Comparison of ENCODE assay signal across 12 mouse cellular contexts in the genomic region with DNA sequence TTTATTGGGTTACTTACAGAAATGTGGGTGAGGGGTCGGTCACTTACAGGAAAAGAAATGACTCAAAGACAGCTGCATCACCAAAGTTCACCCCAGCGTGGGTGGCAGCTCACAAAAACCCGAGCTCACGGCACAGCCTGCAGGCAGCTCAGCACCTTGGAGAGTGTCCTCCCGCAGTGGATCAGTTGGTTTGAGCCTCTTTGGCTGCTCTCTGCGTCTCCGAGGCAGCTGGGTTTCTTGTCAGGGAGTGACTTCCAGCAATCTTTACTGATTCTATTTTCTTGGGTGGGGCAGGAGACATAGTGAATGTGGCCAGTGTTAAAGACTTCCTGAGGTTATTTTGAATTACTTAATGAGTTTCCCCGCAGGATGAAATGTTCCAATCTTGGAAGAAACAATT.
DNase-seq lines count a peak whose midpoint lies in the region; ATAC-seq and TF ChIP-seq lines count a peak whose summit lies in the region.
"Had no signal": no experiment of that assay in that cellular context is flagged by ENCODE, and none has a peak within 500 bp of the region (broad histone marks: within the 10 kb centered on the region; RNA-seq: fewer than 3 reads in every experiment).

No protein-coding gene starts in this region.

- no peak for ATAC-seq in hindbrain, postnatal 0 days
- no peak for ATAC-seq in hindbrain, embryonic 16.5 days

- H3K4me2 ChIP-seq in hindbrain, postnatal 0 days (ENCODE audit: low read depth, low read length) = no peak overlapping the region
- H3K4me2 ChIP-seq in hindbrain, embryonic 16.5 days (ENCODE audit: low read length) = no peak overlapping the region
- H3K4me2 ChIP-seq: heart, embryonic 15.5 days had no signal

- H3K27ac ChIP-seq in hindbrain, postnatal 0 days = no peak overlapping the region
- no peak overlapping the region for H3K27ac ChIP-seq in hindbrain, embryonic 16.5 days (ENCODE audit: low read depth, low read length)
- H3K27ac ChIP-seq: heart, embryonic 15.5 days; liver, embryonic 14.5 days had no signal

- no peaks in the 10 kb centered on the region for H3K36me3 ChIP-seq in hindbrain, postnatal 0 days (ENCODE audit: insufficient read depth, low read length)
- H3K36me3 ChIP-seq in hindbrain, embryonic 16.5 days (ENCODE audit: control insufficient read depth, insufficient read depth, low read length) = no peaks in the 10 kb centered on the region
- H3K36me3 ChIP-seq: heart, embryonic 15.5 days had no signal

- no peaks in the 10 kb centered on the region for H3K4me1 ChIP-seq in hindbrain, postnatal 0 days (ENCODE audit: insufficient read depth, low read length)
- H3K4me1 ChIP-seq in hindbrain, embryonic 16.5 days (ENCODE audit: control insufficient read depth, insufficient read depth, low read depth, low read length) = no peaks in the 10 kb centered on the region
- H3K4me1 ChIP-seq: heart, embryonic 15.5 days had no signal

- DNase-seq in hindbrain, postnatal 0 days (ENCODE audit: low spot score) = peak; percentile 8
- peak; percentile 5 for DNase-seq in urinary bladder, postnatal 14 days (ENCODE audit: low spot score)
- DNase-seq in urinary bladder, adult 18-20 months (ENCODE audit: low spot score in 2 of 2) = no peak
- peak; percentile 64 for DNase-seq in embryo, embryonic 11 days
- DNase-seq in yolk sac, embryonic 10.5 days (ENCODE audit: low spot score) = peak; percentile 6
- DNase-seq in left cerebral cortex, adult 9 months (ENCODE audit: low spot score in 2 of 2) = no peak
- DNase-seq in B cell, adult 2 months = no peak
- DNase-seq: cerebellum, adult 9-11 months; lung, postnatal 36 days had no signal

- WGBS in hindbrain, postnatal 0 days = 25% methylated on average over 8 of the region's 8 CpGs
- WGBS in hindbrain, embryonic 16.5 days = 20% methylated on average over 8 of the region's 8 CpGs

- H3K4me3 ChIP-seq in hindbrain, postnatal 0 days (ENCODE audit: low read length) = no peak overlapping the region
- H3K4me3 ChIP-seq in hindbrain, embryonic 16.5 days (ENCODE audit: low read length) = no peak overlapping the region
- H3K4me3 ChIP-seq: heart, embryonic 15.5 days had no signal

- H3K27me3 ChIP-seq in hindbrain, postnatal 0 days (ENCODE audit: insufficient read depth, low read length) = no peaks in the 10 kb centered on the region
- H3K27me3 ChIP-seq in hindbrain, embryonic 16.5 days (replicated peaks; ENCODE audit: control insufficient read depth, insufficient read depth, low read length) = no peaks in the 10 kb centered on the region
- H3K27me3 ChIP-seq: heart, embryonic 15.5 days had no signal

- H3K9me3 ChIP-seq in hindbrain, postnatal 0 days (ENCODE audit: low read length) = no peaks in the 10 kb centered on the region
- no peaks in the 10 kb centered on the region for H3K9me3 ChIP-seq in hindbrain, embryonic 16.5 days (ENCODE audit: control insufficient read depth, low read length)

- no peak overlapping the region for H3K9ac ChIP-seq in hindbrain, postnatal 0 days (replicated peaks; ENCODE audit: low read length)
- H3K9ac ChIP-seq in hindbrain, embryonic 16.5 days (ENCODE audit: low read depth, low read length) = no peak overlapping the region
- H3K9ac ChIP-seq: heart, embryonic 15.5 days; liver, embryonic 14.5 days had no signal

- TF ChIP-seq CTCF in hindbrain, postnatal 0 days (IDR thresholded peaks at IDR 0.05; ENCODE audit: low read depth) = no peak

Comparison
In these comparisons a context has a peak if more than half of its experiments do, and no peak if none do; other contexts are left out.
1. DNase-seq: peak in hindbrain, postnatal 0 days (single experiment), urinary bladder, postnatal 14 days (single experiment), embryo, embryonic 11 days (single experiment) and yolk sac, embryonic 10.5 days (single experiment); none in urinary bladder, adult 18-20 months (0 of 2), left cerebral cortex, adult 9 months (0 of 2) and B cell, adult 2 months (0 of 2).